Mouse (Mus musculus) lung, embryonic 16.5 days (tissue): ENCODE data around the gene Sh3rf1. TPM values are rescaled to one million over a fixed set of nuclear protein-coding genes. Genes with fewer than 3 reads are reported as not detected.

Source experiments
- ATAC-seq: fragments of 200-750 bp; cut with Nextera tagmentation; 2 replicates; pipeline ENCODE4 v1.8.0; 2017; ENCODE audit warnings: low read depth, mild to moderate bottlenecking, moderate library complexity
- H3K27ac ChIP-seq: fragments of 300-500 bp; sonication (generic); 2 replicates; pipeline ENCODE4 v1.5.1; 2014; ENCODE audit warnings: mild to moderate bottlenecking, control low read depth, low read length
- H3K27me3 ChIP-seq: fragments of 300-500 bp; sonication (generic); 2 replicates; pipeline ENCODE4 v1.6.1; 2014; ENCODE audit warnings: low read depth, low read length, mixed read lengths; ENCODE audit not compliant: control insufficient read depth, insufficient read depth
- H3K36me3 ChIP-seq: fragments of 300-500 bp; sonication (generic); 2 replicates; pipeline ENCODE4 v1.6.1; 2014; ENCODE audit warnings: low read length; ENCODE audit not compliant: control insufficient read depth, insufficient read depth
- H3K4me1 ChIP-seq: fragments of 300-500 bp; sonication (generic); replicated peaks from 2 replicates; pipeline ENCODE4 v1.6.1; 2014; ENCODE audit warnings: low read length, mixed read lengths; ENCODE audit not compliant: control insufficient read depth, insufficient read depth
- H3K4me2 ChIP-seq: fragments of 300-500 bp; sonication (generic); 2 replicates; pipeline ENCODE4 v1.6.1; 2014; ENCODE audit warnings: low read depth, low read length, control low read depth
- H3K4me3 ChIP-seq: fragments of 300-500 bp; sonication (generic); 2 replicates; pipeline ENCODE4 v1.5.1; 2014; ENCODE audit warnings: mild to moderate bottlenecking, low read length, control low read depth
- H3K9ac ChIP-seq: fragments of 300-500 bp; sonication (generic); 2 replicates; pipeline ENCODE4 v1.6.1; 2014; ENCODE audit warnings: low read length, control low read depth
- H3K9me3 ChIP-seq: fragments of 300-500 bp; sonication (generic); 2 replicates; pipeline ENCODE4 v1.6.1; 2016; ENCODE audit warnings: low read length; ENCODE audit not compliant: control insufficient read depth
- WGBS: fragments of 180-500 bp; shearing (Covaris S2); extraction: QIAGEN DNeasy Blood & Tissue Kit; methylation state at CpG from one replicate; pipeline ENCODE4 v1.1.7; 2014; 5-methylcytosine and 5-hydroxymethylcytosine counted together
- polyA plus RNA-seq: library from polyadenylated mRNA; unstranded; fragments of >200 nt; fragmentation: Nextera tagmentation; extraction: Ambion mirVana; gene quantifications from 2 replicates; pipeline ENCODE4 v1.2.1, GENCODE M21; 2015

Sh3rf1 gene
- polyA plus RNA-seq, 1 experiment from 2014 or later, result 18.7 TPM

GRCm38 (mm10) chr8:61230881-61231755 lies 7.4 kb downstream of the Sh3rf1 start:
- Histone ChIP-seq H3K27me3 (no peaks in the 10 kb centered on the region), H3K9me3 (no peaks in the 10 kb centered on the region), H3K36me3 (no peaks in the 10 kb centered on the region; the same call in 1 of the 2 replicates), H3K4me1 (peaks cover 45% of the 10 kb centered on the region), H3K4me2 (no peak overlapping the region), H3K4me3 (no peak overlapping the region), H3K27ac (no peak overlapping the region), H3K9ac (no peak overlapping the region)
- peak; percentile 36 for ATAC-seq
- 78% methylated on average over 11 of the region's 11 CpGs for WGBS

- no peak for ATAC-seq
- 63% methylated on average over 5 of the region's 5 CpGs for WGBS
- Histone ChIP-seq H3K27ac (peak overlapping the region; percentile 48; the same call in 1 of the 2 replicates), H3K36me3 (0 out of 2 replicates have a peak, but pooled peaks cover 2% of the 10 kb centered on the region), H3K9ac (no peak overlapping the region), H3K9me3 (no peaks in the 10 kb centered on the region), H3K4me3 (no peak overlapping the region), H3K4me2 (no peak overlapping the region), H3K4me1 (peaks cover 25% of the 10 kb centered on the region), H3K27me3 (no peaks in the 10 kb centered on the region)
Observed at GRCm38 (mm10) chr8:61235499-61235898, 11.8 kb downstream of the Sh3rf1 start.

- H3K9ac ChIP-seq, result no peak overlapping the region
- ATAC-seq, result no peak
- H3K9me3 ChIP-seq, result no peaks in the 10 kb centered on the region
- WGBS, result 35% methylated on average over 9 of the region's 9 CpGs
- 0 out of 2 replicates have a peak, but pooled peaks cover 2% of the 10 kb centered on the region for H3K36me3 ChIP-seq
- H3K27ac ChIP-seq, result no peak overlapping the region
- H3K4me3 ChIP-seq, result no peak overlapping the region
- H3K27me3 ChIP-seq, result no peaks in the 10 kb centered on the region
- no peak overlapping the region for H3K4me2 ChIP-seq
- H3K4me1 ChIP-seq, result peaks cover 21% of the 10 kb centered on the region
Observed at GRCm38 (mm10) chr8:61236506-61237268, 13.0 kb downstream of the Sh3rf1 start.

GRCm38 (mm10) chr8:61239576-61239975 lies 15.9 kb downstream of the Sh3rf1 start:
- no peak overlapping the region for H3K4me3 ChIP-seq
- H3K9ac ChIP-seq, result no peak overlapping the region
- H3K4me1 ChIP-seq, result peaks cover 16% of the 10 kb centered on the region
- no peaks in the 10 kb centered on the region for H3K9me3 ChIP-seq
- H3K36me3 ChIP-seq, result 0 out of 2 replicates have a peak, but pooled peaks cover 5% of the 10 kb centered on the region
- H3K27ac ChIP-seq, result no peak overlapping the region
- WGBS, result 31% methylated on average over 3 of the region's 3 CpGs
- ATAC-seq, result no peak
- no peaks in the 10 kb centered on the region for H3K27me3 ChIP-seq
- H3K4me2 ChIP-seq, result no peak overlapping the region

GRCm38 (mm10) chr8:61241229-61241628 lies 17.6 kb downstream of the Sh3rf1 start:
- WGBS, result 86% methylated on average over 8 of the region's 8 CpGs
- H3K9ac ChIP-seq, result no peak overlapping the region
- ATAC-seq, result no peak
- H3K27me3 ChIP-seq, result no peaks in the 10 kb centered on the region
- no peaks in the 10 kb centered on the region for H3K9me3 ChIP-seq
- H3K27ac ChIP-seq, result no peak overlapping the region
- 0 out of 2 replicates have a peak, but pooled peaks cover 5% of the 10 kb centered on the region for H3K36me3 ChIP-seq
- H3K4me2 ChIP-seq, result no peak overlapping the region
- H3K4me3 ChIP-seq, result no peak overlapping the region
- peaks cover 5% of the 10 kb centered on the region for H3K4me1 ChIP-seq

GRCm38 (mm10) chr8:61242896-61243295 lies 19.2 kb downstream of the Sh3rf1 start:
- WGBS, result 93% methylated on average over 19 of the region's 19 CpGs
- H3K4me3 ChIP-seq, result no peak overlapping the region
- no peaks in the 10 kb centered on the region for H3K27me3 ChIP-seq
- H3K4me1 ChIP-seq, result peaks cover 10% of the 10 kb centered on the region
- no peak overlapping the region for H3K9ac ChIP-seq
- no peak for ATAC-seq
- no peak overlapping the region for H3K27ac ChIP-seq
- H3K9me3 ChIP-seq, result no peaks in the 10 kb centered on the region
- 0 out of 2 replicates have a peak, but pooled peaks cover 5% of the 10 kb centered on the region for H3K36me3 ChIP-seq
- H3K4me2 ChIP-seq, result no peak overlapping the region

GRCm38 (mm10) chr8:61243491-61243890 lies 19.8 kb downstream of the Sh3rf1 start:
- Histone ChIP-seq H3K27ac (no peak overlapping the region), H3K9me3 (no peaks in the 10 kb centered on the region), H3K27me3 (no peaks in the 10 kb centered on the region), H3K4me1 (peaks cover 14% of the 10 kb centered on the region), H3K36me3 (0 out of 2 replicates have a peak, but pooled peaks cover 3% of the 10 kb centered on the region), H3K4me3 (no peak overlapping the region), H3K9ac (no peak overlapping the region), H3K4me2 (no peak overlapping the region)
- WGBS, result 91% methylated on average over 5 of the region's 5 CpGs
- no peak for ATAC-seq

GRCm38 (mm10) chr8:61244157-61244556 lies 20.5 kb downstream of the Sh3rf1 start:
- 0 out of 2 replicates have a peak, but pooled peaks cover 3% of the 10 kb centered on the region for H3K36me3 ChIP-seq
- H3K4me2 ChIP-seq, result no peak overlapping the region
- no peak overlapping the region for H3K4me3 ChIP-seq
- 94% methylated on average over 7 of the region's 7 CpGs for WGBS
- no peak for ATAC-seq
- H3K27ac ChIP-seq, result no peak overlapping the region
- no peaks in the 10 kb centered on the region for H3K27me3 ChIP-seq
- H3K4me1 ChIP-seq, result peaks cover 14% of the 10 kb centered on the region
- no peaks in the 10 kb centered on the region for H3K9me3 ChIP-seq
- no peak overlapping the region for H3K9ac ChIP-seq
